Mouse (Mus musculus) midbrain, embryonic 16.5 days (tissue): Measurements from ENCODE around the gene Myadml2. TPM values are rescaled to one million over a fixed set of nuclear protein-coding genes. Genes with fewer than 3 reads are reported as not detected.

ENCODE experiments used
- ATAC-seq: fragments of 200-750 bp; cut with Nextera tagmentation; 2 replicates; pipeline ENCODE4 v1.8.0; 2017; ENCODE audit warnings: moderate TSS enrichment
- H3K27ac ChIP-seq: fragments of 300-500 bp; sonication (generic); 2 replicates; pipeline ENCODE4 v1.5.1; 2014; ENCODE audit warnings: mild to moderate bottlenecking, low read length, mixed read lengths
- H3K27me3 ChIP-seq: fragments of 300-500 bp; sonication (generic); 2 replicates; pipeline ENCODE4 v1.6.1; 2014; ENCODE audit warnings: low read depth, low read length, mixed read lengths; ENCODE audit not compliant: control insufficient read depth, insufficient read depth
- H3K36me3 ChIP-seq: fragments of 300-500 bp; sonication (generic); 2 replicates; pipeline ENCODE4 v1.6.1; 2014; ENCODE audit warnings: mild to moderate bottlenecking, low read length, moderate library complexity, mixed read lengths; ENCODE audit not compliant: control insufficient read depth, insufficient read depth
- H3K4me1 ChIP-seq: fragments of 300-500 bp; sonication (generic); 2 replicates; pipeline ENCODE4 v1.6.1; 2014; ENCODE audit warnings: mild to moderate bottlenecking, low read length, mixed read lengths; ENCODE audit not compliant: control insufficient read depth, insufficient read depth
- H3K4me2 ChIP-seq: fragments of 300-500 bp; sonication (generic); 2 replicates; pipeline ENCODE4 v1.6.1; 2014; ENCODE audit warnings: mild to moderate bottlenecking, low read length, mixed read lengths
- H3K4me3 ChIP-seq: fragments of 300-500 bp; sonication (generic); 2 replicates; pipeline ENCODE4 v1.5.1; 2014; ENCODE audit warnings: low read depth, mild to moderate bottlenecking, low read length, moderate library complexity, mixed read lengths
- H3K9ac ChIP-seq: fragments of 300-500 bp; sonication (generic); 2 replicates; pipeline ENCODE4 v1.6.1; 2014; ENCODE audit warnings: low read depth, low read length, mixed read lengths
- H3K9me3 ChIP-seq: fragments of 300-500 bp; sonication (generic); replicated peaks from 2 replicates; pipeline ENCODE4 v1.6.1; 2014; ENCODE audit warnings: mild to moderate bottlenecking, low read length, mixed read lengths; ENCODE audit not compliant: control insufficient read depth, poor library complexity, severe bottlenecking
- WGBS: fragments of 180-500 bp; shearing (Covaris S2); extraction: QIAGEN DNeasy Blood & Tissue Kit; methylation state at CpG from one replicate; pipeline ENCODE4 v1.1.7; 2014; 5-methylcytosine and 5-hydroxymethylcytosine counted together
- polyA plus RNA-seq: library from polyadenylated mRNA; unstranded; fragments of >200 nt; fragmentation: Nextera tagmentation; extraction: Ambion mirVana; gene quantifications from 2 replicates; pipeline ENCODE4 v1.2.1, GENCODE M21; 2015

Gene Myadml2
- polyA plus RNA-seq, 1 experiment from 2014 or later = 1.1 TPM

DNA sequence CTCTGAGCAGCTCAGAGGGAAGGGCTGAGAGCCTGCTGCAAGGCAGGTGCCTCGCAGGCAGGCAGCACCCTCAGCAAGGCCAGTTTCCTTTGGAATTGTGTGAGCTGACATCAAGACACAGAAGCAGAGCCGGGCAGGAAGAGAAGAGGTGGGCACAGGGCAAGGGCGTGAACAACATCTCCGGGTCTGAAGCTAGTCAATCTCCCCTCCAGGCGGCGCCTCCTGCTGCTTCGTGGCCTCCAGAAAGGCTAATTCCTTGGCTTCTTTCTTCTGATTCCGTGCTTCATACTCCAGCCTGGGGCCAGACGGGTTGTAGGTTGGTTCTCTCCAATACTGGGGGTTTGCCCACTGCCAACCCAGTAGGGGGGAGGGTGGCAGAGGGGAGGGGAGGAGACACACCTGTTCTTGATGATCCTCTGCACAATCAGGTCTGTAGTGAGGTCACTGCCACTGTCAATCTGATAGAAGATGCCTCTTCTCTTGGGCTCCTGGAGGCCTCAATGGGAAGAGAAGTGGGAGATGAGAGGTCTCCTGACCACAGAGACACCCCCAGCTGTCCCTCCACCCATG, 37.4 kb downstream of the Myadml2 start:
- H3K4me2 ChIP-seq = no peak overlapping the region
- no peaks in the 10 kb centered on the region; the same call in 1 of the 2 replicates for H3K27me3 ChIP-seq
- H3K4me1 ChIP-seq = peaks cover 6% of the 10 kb centered on the region; the same call in 1 of the 2 replicates
- ATAC-seq = no peak
- H3K27ac ChIP-seq = no peak overlapping the region
- H3K4me3 ChIP-seq = no peak overlapping the region
- 79% methylated on average over 9 of the region's 9 CpGs for WGBS
- no peaks in the 10 kb centered on the region for H3K9me3 ChIP-seq
- H3K36me3 ChIP-seq = peaks cover 28% of the 10 kb centered on the region; the same call in 1 of the 2 replicates
- H3K9ac ChIP-seq = no peak overlapping the region

DNA sequence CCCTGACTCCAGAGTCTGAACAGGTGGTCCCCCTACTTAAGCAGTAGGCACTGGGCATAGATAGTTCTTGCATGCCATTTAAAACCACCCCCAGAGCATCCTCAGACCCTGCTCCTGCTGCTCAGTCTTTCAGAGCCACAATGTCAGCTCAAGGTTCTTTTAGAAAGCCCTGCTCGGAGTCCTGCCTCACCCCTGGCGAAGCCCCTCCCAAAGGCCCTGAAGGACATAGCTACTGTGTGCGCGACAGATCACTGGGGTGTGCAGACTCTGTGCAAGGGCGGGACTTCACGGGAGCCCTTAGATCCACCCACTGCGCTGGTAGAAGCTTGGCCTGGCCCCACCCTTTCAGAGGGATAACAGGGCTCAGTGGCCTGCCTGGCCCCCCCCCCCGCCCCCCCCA, 38.7 kb downstream of the Myadml2 start:
- Histone ChIP-seq H3K9me3 (no peaks in the 10 kb centered on the region), H3K27ac (no peak overlapping the region), H3K4me2 (no peak overlapping the region), H3K27me3 (no peaks in the 10 kb centered on the region; the same call in 1 of the 2 replicates), H3K9ac (peak overlapping the region; percentile 38; the same call in 1 of the 2 replicates), H3K36me3 (peaks cover 31% of the 10 kb centered on the region; the same call in 1 of the 2 replicates), H3K4me1 (peaks cover 6% of the 10 kb centered on the region; the same call in 1 of the 2 replicates), H3K4me3 (no peak overlapping the region)
- WGBS = 44% methylated on average over 7 of the region's 8 CpGs
- 0 out of 2 replicates have a peak, but pooled peaks have one; percentile 36 for ATAC-seq

DNA sequence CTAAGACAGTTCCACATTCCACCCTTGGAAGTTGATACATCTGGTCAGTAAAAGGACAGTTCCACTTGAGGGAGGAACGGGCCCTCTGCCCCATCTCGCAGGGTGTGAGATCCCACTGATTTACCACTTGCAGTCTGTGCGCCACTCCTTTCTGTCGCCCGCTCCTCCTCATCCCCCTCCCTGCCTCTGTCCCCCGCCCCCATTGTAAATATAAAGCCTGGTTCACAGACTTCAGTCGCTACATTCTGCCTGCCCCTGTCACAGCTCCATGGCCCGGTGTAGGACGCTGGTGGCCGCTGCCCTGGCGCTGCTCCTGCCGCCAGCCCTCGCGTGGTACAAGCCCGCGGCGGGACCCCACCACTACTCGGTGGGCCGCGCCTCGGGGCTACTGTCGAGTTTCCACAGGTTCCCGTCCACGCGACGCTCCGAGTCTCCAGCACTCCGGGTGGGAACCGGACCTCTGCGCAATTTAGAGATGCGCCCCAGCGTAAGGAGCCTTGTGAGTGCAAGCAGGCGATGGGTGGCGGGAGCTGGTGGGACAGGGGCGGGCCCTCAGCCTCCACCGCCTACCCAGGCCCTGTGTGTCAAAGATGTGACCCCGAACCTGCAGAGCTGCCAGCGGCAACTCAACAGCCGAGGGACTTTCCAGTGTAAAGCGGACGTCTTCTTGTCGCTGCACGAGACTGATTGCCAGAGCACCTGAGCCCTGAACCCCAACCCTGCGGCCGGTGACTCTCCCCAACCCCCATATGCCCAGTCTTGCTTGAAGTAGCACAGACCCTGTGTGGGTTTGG, 39.5 kb downstream of the Myadml2 start, which contains the start of gene Npb:
Gene Npb (plus strand): TSS at position 237 of the 794 bp plus-strand sequence.
- H3K9ac ChIP-seq = peak within 1 kb of the TSS; percentile 38; the same call in 1 of the 2 replicates
- H3K27me3 ChIP-seq = no peaks in the 10 kb centered on the region; the same call in 1 of the 2 replicates
- no peaks in the 10 kb centered on the region for H3K9me3 ChIP-seq
- H3K27ac ChIP-seq = no peak within 1 kb of the TSS
- 7% methylated on average over 45 of the region's 45 CpGs for WGBS
- peaks cover 30% of the 10 kb centered on the region; the same call in 1 of the 2 replicates for H3K36me3 ChIP-seq
- peaks cover 6% of the 10 kb centered on the region; the same call in 1 of the 2 replicates for H3K4me1 ChIP-seq
- ATAC-seq = no peak
- H3K4me3 ChIP-seq = 0 out of 2 replicates have a peak within 1 kb of the TSS, but pooled peaks have one; percentile 5
- H3K4me2 ChIP-seq = peak within 1 kb of the TSS; percentile 30; the same call in 1 of the 2 replicates

DNA sequence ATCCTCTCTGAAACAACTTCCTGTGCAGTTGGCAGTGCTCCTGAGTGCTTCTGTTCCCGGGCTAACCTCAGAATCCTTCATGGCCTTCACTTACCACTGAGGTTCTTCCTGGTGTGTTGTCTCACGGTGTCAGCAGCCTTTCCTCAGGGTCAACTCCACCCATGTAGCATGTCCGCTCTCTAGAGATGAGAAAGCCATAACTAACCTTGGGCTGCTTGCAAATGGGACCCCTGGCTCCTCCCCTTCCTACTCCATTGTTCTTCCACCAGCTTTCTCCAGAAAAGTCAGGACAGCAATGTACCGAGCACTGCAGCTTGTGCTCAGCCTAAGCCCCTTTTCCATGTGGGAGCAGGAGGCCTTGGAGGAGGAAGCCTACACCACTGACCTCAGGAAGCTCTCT, 41.2 kb downstream of the Myadml2 start:
- 84% methylated on average over 4 of the region's 4 CpGs for WGBS
- no peaks in the 10 kb centered on the region for H3K9me3 ChIP-seq
- no peaks in the 10 kb centered on the region; the same call in 1 of the 2 replicates for H3K27me3 ChIP-seq
- peaks cover 6% of the 10 kb centered on the region; the same call in 1 of the 2 replicates for H3K4me1 ChIP-seq
- H3K9ac ChIP-seq = no peak overlapping the region
- no peak for ATAC-seq
- H3K4me3 ChIP-seq = no peak overlapping the region
- H3K36me3 ChIP-seq = peaks cover 22% of the 10 kb centered on the region; the same call in 1 of the 2 replicates
- no peak overlapping the region for H3K27ac ChIP-seq
- no peak overlapping the region for H3K4me2 ChIP-seq

DNA sequence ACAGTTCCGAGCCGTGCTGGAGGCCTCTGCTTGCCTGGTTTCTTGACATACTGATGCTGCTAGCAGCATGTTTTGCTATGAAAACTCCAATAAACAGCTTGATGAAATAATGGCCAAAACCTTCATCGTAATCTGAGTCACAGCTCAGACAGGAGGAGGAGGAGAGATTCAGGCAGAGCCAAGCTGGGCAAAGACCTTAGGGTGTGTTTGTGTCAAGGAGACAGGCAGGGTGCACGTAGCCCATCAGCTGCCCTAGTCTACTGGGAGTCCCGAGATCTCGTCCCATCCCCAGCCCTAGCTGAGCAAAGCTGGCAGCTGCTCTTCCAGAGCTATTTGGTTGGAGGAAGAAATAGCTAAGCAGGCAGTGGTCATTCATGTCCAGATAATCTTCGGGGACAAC, 42.3 kb downstream of the Myadml2 start:
- Histone ChIP-seq H3K9ac (no peak overlapping the region), H3K9me3 (no peaks in the 10 kb centered on the region), H3K4me3 (no peak overlapping the region), H3K27me3 (no peaks in the 10 kb centered on the region; the same call in 1 of the 2 replicates), H3K4me2 (no peak overlapping the region), H3K4me1 (peaks cover 6% of the 10 kb centered on the region; the same call in 1 of the 2 replicates), H3K27ac (no peak overlapping the region), H3K36me3 (peaks cover 17% of the 10 kb centered on the region)
- WGBS = 88% methylated on average over 7 of the region's 7 CpGs
- no peak for ATAC-seq

GRCm38 (mm10) chr11:120603545-120603944, 44.4 kb downstream of the Myadml2 start:
- Histone ChIP-seq H3K27me3 (no peaks in the 10 kb centered on the region), H3K9ac (no peak overlapping the region), H3K4me1 (peaks cover 10% of the 10 kb centered on the region), H3K9me3 (no peaks in the 10 kb centered on the region), H3K27ac (no peak overlapping the region), H3K4me3 (no peak overlapping the region), H3K36me3 (peaks cover 11% of the 10 kb centered on the region), H3K4me2 (no peak overlapping the region)
- ATAC-seq = no peak
- 85% methylated on average over 2 of the region's 2 CpGs for WGBS

- Histone ChIP-seq H3K4me2 (no peak overlapping the region), H3K4me3 (no peak overlapping the region), H3K9ac (no peak overlapping the region), H3K36me3 (peaks cover 18% of the 10 kb centered on the region), H3K27me3 (no peaks in the 10 kb centered on the region), H3K27ac (no peak overlapping the region), H3K4me1 (peaks cover 20% of the 10 kb centered on the region), H3K9me3 (no peaks in the 10 kb centered on the region)
- no peak for ATAC-seq
- WGBS = 95% methylated on average over 3 of the region's 3 CpGs
These were observed 47.2 kb downstream of the Myadml2 start for GRCm38 (mm10) chr11:120600716-120601115.

- no peaks in the 10 kb centered on the region for H3K27me3 ChIP-seq
- H3K36me3 ChIP-seq = peaks cover 23% of the 10 kb centered on the region
- peak overlapping the region; percentile 97 for H3K9ac ChIP-seq
- H3K4me2 ChIP-seq = peak overlapping the region; percentile 90
- 49% methylated on average over 17 of the region's 17 CpGs for WGBS
- peak overlapping the region; percentile 71 for H3K4me3 ChIP-seq
- no peak for ATAC-seq
- peak overlapping the region; percentile 88 for H3K27ac ChIP-seq
- H3K9me3 ChIP-seq = no peaks in the 10 kb centered on the region
- peaks cover 20% of the 10 kb centered on the region for H3K4me1 ChIP-seq
These were observed 48.9 kb downstream of the Myadml2 start for GRCm38 (mm10) chr11:120598990-120599549.
